9 mouse cellular contexts compared by ENCODE assay signal in genomic region chr9:55199348-55199747, GRCm38 (mm10). TPM values are rescaled to one million over a fixed set of nuclear protein-coding genes. Genes with fewer than 3 reads are reported as not detected.
DNase-seq lines count a peak whose midpoint lies in the region; ATAC-seq and TF ChIP-seq lines count a peak whose summit lies in the region.
"Had no signal": no experiment of that assay in that cellular context is flagged by ENCODE, and none has a peak within 500 bp of the region (broad histone marks: within the 10 kb centered on the region; RNA-seq: fewer than 3 reads in every experiment).

No protein-coding gene starts in this region.

- no peaks in the 10 kb centered on the region for H3K27me3 ChIP-seq in heart, embryonic 14.5 days (ENCODE audit: control insufficient read depth, insufficient read depth, low read length)
- no peaks in the 10 kb centered on the region for H3K27me3 ChIP-seq in limb, embryonic 10.5 days (ENCODE audit: low read depth, poor library complexity, severe bottlenecking)
- no peaks in the 10 kb centered on the region for H3K27me3 ChIP-seq in hindbrain, embryonic 13.5 days
- H3K27me3 ChIP-seq: limb, embryonic 12.5 days had no signal

- TF ChIP-seq CTCF in gastrocnemius, adult 2 months (IDR thresholded peaks at IDR 0.05), result peak; percentile 24; the same call in 1 of the 2 replicates

- H3K9me3 ChIP-seq in heart, embryonic 14.5 days (ENCODE audit: control insufficient read depth, low read length), result no peaks in the 10 kb centered on the region
- H3K9me3 ChIP-seq in limb, embryonic 10.5 days (replicated peaks), result no peaks in the 10 kb centered on the region
- H3K9me3 ChIP-seq in hindbrain, embryonic 13.5 days, result no peaks in the 10 kb centered on the region
- H3K9me3 ChIP-seq: limb, embryonic 12.5 days had no signal

- WGBS in heart, embryonic 14.5 days, result 42% methylated on average over 2 of the region's 2 CpGs
- 93% methylated on average over 2 of the region's 2 CpGs for WGBS in limb, embryonic 10.5 days
- WGBS in hindbrain, embryonic 13.5 days, result 75% methylated on average over 2 of the region's 2 CpGs

- ATAC-seq in heart, embryonic 14.5 days (ENCODE audit: insufficient number of reproducible peaks, insufficient read depth, low FRiP score, low read depth), result 0 out of 2 replicates have a peak, but pooled peaks have one; percentile 47
- no peak for ATAC-seq in hindbrain, embryonic 13.5 days (ENCODE audit: low FRiP score)

- no peak for DNase-seq in gastrocnemius, adult 2 months
- no peak for DNase-seq in gastrocnemius, postnatal 14 days
- DNase-seq in 3T3-L1 (ENCODE audit: low read depth, low spot score), result peak; percentile 48
- peak; percentile 57 for DNase-seq in adrenal gland, postnatal 14 days
- no peak for DNase-seq in limb, embryonic 10.5 days (ENCODE audit: low spot score)
- no peak for DNase-seq in lung, postnatal 4 days

- H3K36me3 ChIP-seq in heart, embryonic 14.5 days (ENCODE audit: control insufficient read depth, insufficient read depth, low read length), result peaks cover 23% of the 10 kb centered on the region
- H3K36me3 ChIP-seq in limb, embryonic 10.5 days, result peaks cover 45% of the 10 kb centered on the region
- peaks cover 26% of the 10 kb centered on the region for H3K36me3 ChIP-seq in hindbrain, embryonic 13.5 days

- H3K4me3 ChIP-seq in gastrocnemius, adult 2 months, result no peak overlapping the region
- no peak overlapping the region for H3K4me3 ChIP-seq in heart, embryonic 14.5 days (ENCODE audit: control insufficient read depth in 1 of 2, insufficient read depth in 1 of 2, low read depth in 1 of 2, low read length in 2 of 2)
- no peak overlapping the region for H3K4me3 ChIP-seq in limb, embryonic 10.5 days
- H3K4me3 ChIP-seq in hindbrain, embryonic 13.5 days, result no peak overlapping the region
- H3K4me3 ChIP-seq: limb, embryonic 12.5 days had no signal

- no peak overlapping the region for H3K4me2 ChIP-seq in heart, embryonic 14.5 days (ENCODE audit: low read length)
- H3K4me2 ChIP-seq in hindbrain, embryonic 13.5 days, result no peak overlapping the region
- H3K4me2 ChIP-seq: limb, embryonic 12.5 days had no signal

- 0 out of 2 replicates have a peak overlapping the region, but pooled peaks have one; percentile 0 for H3K27ac ChIP-seq in gastrocnemius, adult 2 months
- H3K27ac ChIP-seq in heart, embryonic 14.5 days (replicated peaks in 1 of 2; ENCODE audit: control insufficient read depth in 1 of 2, insufficient read depth in 1 of 2, low read depth in 2 of 2, low read length in 2 of 2), result peak overlapping the region in 1 of 2 experiments; percentile 53; a peak in 1 of 4 replicates
- H3K27ac ChIP-seq in limb, embryonic 10.5 days, result no peak overlapping the region
- no peak overlapping the region for H3K27ac ChIP-seq in hindbrain, embryonic 13.5 days
- H3K27ac ChIP-seq: limb, embryonic 12.5 days had no signal

- peaks cover 0 to 2% of the 10 kb centered on the region in 2 experiments; a peak in 1 of 4 replicates for H3K4me1 ChIP-seq in heart, embryonic 14.5 days (ENCODE audit: control insufficient read depth in 2 of 2, insufficient read depth in 2 of 2, low read length in 2 of 2)
- H3K4me1 ChIP-seq in limb, embryonic 10.5 days, result no peaks in the 10 kb centered on the region
- H3K4me1 ChIP-seq in hindbrain, embryonic 13.5 days (replicated peaks), result no peaks in the 10 kb centered on the region
- H3K4me1 ChIP-seq: limb, embryonic 12.5 days had no signal

- 0 out of 2 replicates have a peak overlapping the region, but pooled peaks have one; percentile 21 for H3K9ac ChIP-seq in heart, embryonic 14.5 days (ENCODE audit: low read length)
- H3K9ac ChIP-seq in hindbrain, embryonic 13.5 days, result no peak overlapping the region
- H3K9ac ChIP-seq: limb, embryonic 12.5 days had no signal

- intact Hi-C loops in gastrocnemius, adult 2 months (cut with DNase I), result no loop called here
- intact Hi-C loops in gastrocnemius, postnatal 14 days (cut with DNase I; ENCODE audit: low total_unique reads), result no loop called here

RNA-seq across cellular contexts. Expression of gene Fbxo22, which starts 9.4 kb away (rescaled TPM):
- total RNA-seq in gastrocnemius, adult 2 months (2021), result 10 to 100 TPM; 19.5 to 22.0 TPM
- 10 to 100 TPM; 18.5 to 21.1 TPM for total RNA-seq in gastrocnemius, postnatal 14 days (2021)
- 27.5 and 31.5 TPM in 2 replicates for total RNA-seq in adrenal gland, postnatal 14 days (2021)
- polyA plus RNA-seq in heart, embryonic 14.5 days (2014; fragmentation: Nextera tagmentation; extraction: Ambion mirVana), result 59.2 and 62.4 TPM in 2 replicates
- 72.0 and 74.3 TPM in 2 replicates for polyA plus RNA-seq in limb, embryonic 10.5 days (2016; fragmentation: Nextera tagmentation; extraction: Ambion mirVana)
- 84.3 and 85.2 TPM in 2 replicates for polyA plus RNA-seq in hindbrain, embryonic 13.5 days (2015; fragmentation: Nextera tagmentation; extraction: Ambion mirVana)

RNA-seq across cellular contexts. Expression of gene Ube2q2, which starts 50.7 kb away (rescaled TPM):
- 10 to 100 TPM; 31.9 to 41.0 TPM for total RNA-seq in gastrocnemius, adult 2 months (2021)
- 10 to 100 TPM; 21.5 to 24.1 TPM for total RNA-seq in gastrocnemius, postnatal 14 days (2021)
- total RNA-seq in adrenal gland, postnatal 14 days (2021), result 46.7 and 47.5 TPM in 2 replicates
- polyA plus RNA-seq in heart, embryonic 14.5 days (2014; fragmentation: Nextera tagmentation; extraction: Ambion mirVana), result 33.5 and 36.3 TPM in 2 replicates
- polyA plus RNA-seq in limb, embryonic 10.5 days (2016; fragmentation: Nextera tagmentation; extraction: Ambion mirVana), result 32.6 and 33.9 TPM in 2 replicates
- polyA plus RNA-seq in hindbrain, embryonic 13.5 days (2015; fragmentation: Nextera tagmentation; extraction: Ambion mirVana), result 39.9 and 42.3 TPM in 2 replicates

Comparison
In these comparisons a context has a peak if more than half of its experiments do, and no peak if none do; other contexts are left out.
1. DNase-seq: peak in 3T3-L1 (single experiment) and adrenal gland, postnatal 14 days (single experiment); none in gastrocnemius, adult 2 months (single experiment), gastrocnemius, postnatal 14 days (single experiment), limb, embryonic 10.5 days (single experiment) and lung, postnatal 4 days (0 of 2).